Mouse (Mus musculus): ENCODE measurements at regions not wholly inside any gene's neighbourhood (a gene's known extent, or its start where the extent isn't known, plus 50 kb on each side); places are given as distances from the start of the nearest gene placed in this dataset.

GRCm38 (mm10) chr12:25309234-25309633 lies 212.3 kb upstream of the Id2 start:
- Histone ChIP-seq H3K9me3 (ENCODE audit: low read length) (no peaks in the 10 kb centered on the region), H3K9ac (replicated peaks; ENCODE audit: low read length) (no peak overlapping the region), H3K36me3 (ENCODE audit: insufficient read depth, low read length) (no peaks in the 10 kb centered on the region), H3K27ac (no peak overlapping the region), H3K27me3 (ENCODE audit: insufficient read depth, low read length) (no peaks in the 10 kb centered on the region), H3K4me3 (ENCODE audit: low read length) (no peak overlapping the region), H3K4me1 (ENCODE audit: insufficient read depth, low read length) (peaks cover 4% of the 10 kb centered on the region; the same call in 1 of the 2 replicates), H3K4me2 (ENCODE audit: low read depth, low read length) (no peak overlapping the region)
- ATAC-seq = no peak
- no peak for TF ChIP-seq CTCF (IDR thresholded peaks at IDR 0.05; ENCODE audit: low read depth)
- WGBS = 95% methylated on average over 6 of the region's 6 CpGs
- no peak for DNase-seq (ENCODE audit: low spot score)

- H3K27me3 ChIP-seq (ENCODE audit: insufficient read depth, low read length) = no peaks in the 10 kb centered on the region
- no peak for TF ChIP-seq CTCF (IDR thresholded peaks at IDR 0.05; ENCODE audit: low read depth)
- no peak overlapping the region for H3K27ac ChIP-seq
- WGBS = 84% methylated on average over 12 of the region's 12 CpGs
- H3K4me2 ChIP-seq (ENCODE audit: low read depth, low read length) = no peak overlapping the region
- ATAC-seq (no peak), DNase-seq (ENCODE audit: low spot score) (no peak)
- H3K4me3 ChIP-seq (ENCODE audit: low read length) = no peak overlapping the region
- no peaks in the 10 kb centered on the region for H3K36me3 ChIP-seq (ENCODE audit: insufficient read depth, low read length)
- H3K9ac ChIP-seq (replicated peaks; ENCODE audit: low read length) = no peak overlapping the region
- H3K9me3 ChIP-seq (ENCODE audit: low read length) = no peaks in the 10 kb centered on the region
- peaks cover 8% of the 10 kb centered on the region for H3K4me1 ChIP-seq (ENCODE audit: insufficient read depth, low read length)
Measured at GRCm38 (mm10) chr12:25305764-25306653, 209.1 kb upstream of the Id2 start.

GRCm38 (mm10) chr12:25304820-25305511 lies 208.0 kb upstream of the Id2 start:
- ATAC-seq (peak; percentile 69), DNase-seq (ENCODE audit: low spot score) (peak; percentile 31)
- H3K9ac ChIP-seq (replicated peaks; ENCODE audit: low read length) = no peak overlapping the region
- no peak overlapping the region for H3K4me3 ChIP-seq (ENCODE audit: low read length)
- H3K36me3 ChIP-seq (ENCODE audit: insufficient read depth, low read length) = no peaks in the 10 kb centered on the region
- no peak overlapping the region for H3K27ac ChIP-seq
- H3K9me3 ChIP-seq (ENCODE audit: low read length) = no peaks in the 10 kb centered on the region
- WGBS = 32% methylated on average over 6 of the region's 6 CpGs
- TF ChIP-seq CTCF (IDR thresholded peaks at IDR 0.05; ENCODE audit: low read depth) = no peak
- peaks cover 8% of the 10 kb centered on the region for H3K4me1 ChIP-seq (ENCODE audit: insufficient read depth, low read length)
- H3K27me3 ChIP-seq (ENCODE audit: insufficient read depth, low read length) = no peaks in the 10 kb centered on the region
- no peak overlapping the region for H3K4me2 ChIP-seq (ENCODE audit: low read depth, low read length)

GRCm38 (mm10) chr12:25303500-25304050 lies 206.6 kb upstream of the Id2 start:
- no peaks in the 10 kb centered on the region for H3K36me3 ChIP-seq (ENCODE audit: insufficient read depth, low read length)
- H3K27ac ChIP-seq = no peak overlapping the region
- no peak overlapping the region for H3K4me3 ChIP-seq (ENCODE audit: low read length)
- ATAC-seq (no peak), DNase-seq (ENCODE audit: low spot score) (no peak)
- no peaks in the 10 kb centered on the region for H3K9me3 ChIP-seq (ENCODE audit: low read length)
- H3K4me1 ChIP-seq (ENCODE audit: insufficient read depth, low read length) = peaks cover 8% of the 10 kb centered on the region
- TF ChIP-seq CTCF (IDR thresholded peaks at IDR 0.05; ENCODE audit: low read depth) = no peak
- no peaks in the 10 kb centered on the region for H3K27me3 ChIP-seq (ENCODE audit: insufficient read depth, low read length)
- H3K9ac ChIP-seq (replicated peaks; ENCODE audit: low read length) = no peak overlapping the region
- WGBS = 34% methylated on average over 7 of the region's 7 CpGs
- H3K4me2 ChIP-seq (ENCODE audit: low read depth, low read length) = no peak overlapping the region

GRCm38 (mm10) chr12:25300804-25301390 lies 204.0 kb upstream of the Id2 start:
- no peak overlapping the region for H3K4me2 ChIP-seq (ENCODE audit: low read depth, low read length)
- no peaks in the 10 kb centered on the region for H3K36me3 ChIP-seq (ENCODE audit: insufficient read depth, low read length)
- DNase-seq (ENCODE audit: low spot score) = no peak
- 79% methylated on average over 9 of the region's 9 CpGs for WGBS
- ATAC-seq = no peak
- H3K9me3 ChIP-seq (ENCODE audit: low read length) = no peaks in the 10 kb centered on the region
- H3K4me3 ChIP-seq (ENCODE audit: low read length) = no peak overlapping the region
- TF ChIP-seq CTCF (IDR thresholded peaks at IDR 0.05; ENCODE audit: low read depth) = no peak
- no peak overlapping the region for H3K9ac ChIP-seq (replicated peaks; ENCODE audit: low read length)
- peaks cover 8% of the 10 kb centered on the region for H3K4me1 ChIP-seq (ENCODE audit: insufficient read depth, low read length)
- no peak overlapping the region for H3K27ac ChIP-seq
- no peaks in the 10 kb centered on the region for H3K27me3 ChIP-seq (ENCODE audit: insufficient read depth, low read length)

- Histone ChIP-seq H3K4me1 (ENCODE audit: insufficient read depth, low read length) (peaks cover 5% of the 10 kb centered on the region; the same call in 1 of the 2 replicates), H3K4me2 (ENCODE audit: low read depth, low read length) (no peak overlapping the region), H3K27ac (no peak overlapping the region), H3K4me3 (ENCODE audit: low read length) (no peak overlapping the region), H3K27me3 (ENCODE audit: insufficient read depth, low read length) (no peaks in the 10 kb centered on the region), H3K9ac (replicated peaks; ENCODE audit: low read length) (no peak overlapping the region), H3K9me3 (ENCODE audit: low read length) (no peaks in the 10 kb centered on the region), H3K36me3 (ENCODE audit: insufficient read depth, low read length) (no peaks in the 10 kb centered on the region)
- ATAC-seq (no peak), DNase-seq (ENCODE audit: low spot score) (no peak)
- no peak for TF ChIP-seq CTCF (IDR thresholded peaks at IDR 0.05; ENCODE audit: low read depth)
- 74% methylated on average over 11 of the region's 11 CpGs for WGBS
Measured at GRCm38 (mm10) chr12:25299603-25300471, 202.9 kb upstream of the Id2 start.
